Mouse (Mus musculus) small intestine, adult 2 months (tissue): Measurements from ENCODE around the gene Kcnh7. TPM values are rescaled to one million over a fixed set of nuclear protein-coding genes. Genes with fewer than 3 reads are reported as not detected.

Experiments
- H3K27ac ChIP-seq: fragments of 200-500 bp; 2 replicates; pipeline ENCODE4 v1.5.1; 2012; ENCODE audit warnings: low read depth, low read length, control low read depth, inconsistent platforms; ENCODE audit not compliant: insufficient read depth
- H3K27me3 ChIP-seq: fragments of 200-500 bp; 2 replicates; pipeline ENCODE4 v1.6.1; 2012; ENCODE audit warnings: mild to moderate bottlenecking, moderate library complexity, low read length, inconsistent platforms; ENCODE audit not compliant: control insufficient read depth, insufficient read depth
- H3K36me3 ChIP-seq: fragments of 200-500 bp; 2 replicates; pipeline ENCODE4 v1.6.1; 2012; ENCODE audit warnings: mild to moderate bottlenecking, low read length, control low read depth, inconsistent platforms; ENCODE audit not compliant: control insufficient read depth, insufficient read depth
- H3K4me1 ChIP-seq: fragments of 200-500 bp; 2 replicates; pipeline ENCODE4 v1.6.1; 2012; ENCODE audit warnings: low read length, inconsistent platforms, mixed read lengths; ENCODE audit not compliant: control insufficient read depth, insufficient read depth, insufficient read length
- H3K4me3 ChIP-seq: fragments of 200-500 bp; 2 replicates; pipeline ENCODE4 v1.5.1; 2012; ENCODE audit warnings: low read depth, mild to moderate bottlenecking, control low read depth, inconsistent platforms, low read length, moderate library complexity
- CTCF ChIP-seq: fragments of 200-500 bp; IDR thresholded peaks from 2 replicates; pipeline ENCODE4 v1.5.1; 2012; ENCODE audit warnings: low read depth, mild to moderate bottlenecking, control low read depth, inconsistent platforms, low read length, moderate library complexity, mixed read lengths; ENCODE audit not compliant: insufficient replicate concordance, insufficient read length; ENCODE audit errors: extremely low read depth
- POLR2A ChIP-seq: fragments of 200-500 bp; IDR thresholded peaks from 2 replicates; pipeline ENCODE4 v1.6.1; 2012; ENCODE audit warnings: low read depth, mild to moderate bottlenecking, control low read depth, inconsistent platforms, low read length, moderate library complexity
- WGBS: fragments of 180-500 bp; shearing (Covaris S2); methylation state at CpG from one replicate; pipeline ENCODE4 v1.1.7; 2018; 5-methylcytosine and 5-hydroxymethylcytosine counted together
- polyA plus RNA-seq: library from polyadenylated mRNA; depleted of rRNA; stranded (reverse); fragments of >200 nt; gene quantifications from 2 replicates; pipeline ENCODE4 v1.2.3, GENCODE M21; 2012

Gene Kcnh7
- polyA plus RNA-seq, 1 experiment = not detected

DNA sequence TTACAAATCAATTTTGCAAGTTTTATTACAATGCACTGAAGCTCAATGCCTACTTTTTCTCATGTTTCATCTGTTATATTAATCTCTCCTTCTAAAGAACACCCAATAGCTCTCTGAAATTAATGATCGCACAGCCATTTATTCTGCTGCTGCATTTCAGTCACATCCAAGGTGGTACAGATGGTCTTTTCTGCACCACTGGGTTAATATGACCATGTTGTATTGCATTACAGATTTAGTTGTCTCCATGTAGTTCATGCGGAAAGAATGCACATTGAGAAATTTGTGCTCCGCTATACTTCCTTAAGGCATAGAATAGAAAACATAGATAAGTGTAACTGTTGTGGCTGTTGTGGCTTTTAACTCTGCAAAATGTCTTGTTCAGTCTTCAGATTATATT is 328.7 kb downstream of the Kcnh7 start:
- Histone ChIP-seq H3K4me1 (no peaks in the 10 kb centered on the region), H3K27me3 (no peaks in the 10 kb centered on the region), H3K36me3 (no peaks in the 10 kb centered on the region), H3K4me3 (no peak overlapping the region), H3K27ac (no peak overlapping the region)
- 95% methylated on average over 3 of the region's 3 CpGs for WGBS
- TF ChIP-seq POLR2A = no peak
- no peak for TF ChIP-seq CTCF

DNA sequence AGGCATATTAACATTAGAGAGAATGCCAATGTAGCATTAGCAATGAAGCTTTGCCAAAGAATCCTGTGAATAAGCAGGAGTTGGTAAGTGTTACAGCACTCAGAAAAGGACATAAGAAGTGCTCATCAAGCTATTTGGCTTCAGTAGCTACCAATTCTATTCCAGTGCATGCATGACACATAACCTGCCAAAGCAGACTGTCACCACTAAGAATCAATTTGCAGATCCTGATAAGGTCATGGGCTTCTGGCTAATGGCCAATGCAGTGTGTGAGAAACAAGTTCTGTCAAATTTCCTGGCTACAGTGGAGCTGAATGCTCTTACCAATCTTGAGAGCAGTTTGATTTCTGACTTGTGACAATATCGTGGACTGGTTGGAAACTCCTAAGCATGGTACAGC is 341.5 kb downstream of the Kcnh7 start:
- Histone ChIP-seq H3K4me1 (no peaks in the 10 kb centered on the region), H3K27me3 (no peaks in the 10 kb centered on the region), H3K36me3 (no peaks in the 10 kb centered on the region), H3K4me3 (no peak overlapping the region), H3K27ac (no peak overlapping the region)
- TF ChIP-seq POLR2A (no peak), CTCF (no peak)
- 54% methylated on average over 1 of the region's 1 CpGs for WGBS

GRCm38 (mm10) chr2:62834261-62834660 is 349.8 kb downstream of the Kcnh7 start:
- WGBS = 71% methylated on average over 1 of the region's 1 CpGs
- TF ChIP-seq CTCF (no peak), POLR2A (no peak)
- Histone ChIP-seq H3K4me1 (no peaks in the 10 kb centered on the region), H3K27ac (no peak overlapping the region), H3K27me3 (no peaks in the 10 kb centered on the region), H3K4me3 (no peak overlapping the region), H3K36me3 (no peaks in the 10 kb centered on the region)

GRCm38 (mm10) chr2:62819231-62819630 is 364.9 kb downstream of the Kcnh7 start:
- H3K27ac ChIP-seq = no peak overlapping the region
- H3K4me1 ChIP-seq = no peaks in the 10 kb centered on the region
- no peak for TF ChIP-seq POLR2A
- no peaks in the 10 kb centered on the region for H3K27me3 ChIP-seq
- no peak overlapping the region for H3K4me3 ChIP-seq
- no peaks in the 10 kb centered on the region for H3K36me3 ChIP-seq
- 78% methylated on average over 2 of the region's 2 CpGs for WGBS

DNA sequence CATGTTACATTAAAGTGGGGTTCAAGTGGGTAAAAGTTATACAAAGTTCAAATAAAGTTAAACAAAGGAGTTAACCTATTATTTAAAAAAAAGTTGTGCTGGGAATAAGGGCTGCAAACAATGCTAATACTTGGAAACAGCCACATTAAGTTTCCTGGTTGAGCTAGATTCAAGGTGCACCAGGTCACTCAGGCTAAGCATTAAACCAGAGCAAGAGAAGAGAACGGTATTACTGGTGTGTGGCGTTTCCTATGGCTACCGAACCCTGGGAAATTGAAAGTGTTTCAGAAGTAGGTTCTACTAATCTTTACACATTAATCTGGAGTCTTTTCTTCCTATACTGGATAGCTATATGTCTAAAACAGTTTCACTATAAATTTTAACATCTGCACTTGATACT is 368.1 kb downstream of the Kcnh7 start:
- Histone ChIP-seq H3K4me1 (no peaks in the 10 kb centered on the region), H3K36me3 (no peaks in the 10 kb centered on the region), H3K4me3 (no peak overlapping the region), H3K27ac (no peak overlapping the region), H3K27me3 (no peaks in the 10 kb centered on the region)
- 76% methylated on average over 3 of the region's 3 CpGs for WGBS
- TF ChIP-seq CTCF (no peak), POLR2A (no peak)

DNA sequence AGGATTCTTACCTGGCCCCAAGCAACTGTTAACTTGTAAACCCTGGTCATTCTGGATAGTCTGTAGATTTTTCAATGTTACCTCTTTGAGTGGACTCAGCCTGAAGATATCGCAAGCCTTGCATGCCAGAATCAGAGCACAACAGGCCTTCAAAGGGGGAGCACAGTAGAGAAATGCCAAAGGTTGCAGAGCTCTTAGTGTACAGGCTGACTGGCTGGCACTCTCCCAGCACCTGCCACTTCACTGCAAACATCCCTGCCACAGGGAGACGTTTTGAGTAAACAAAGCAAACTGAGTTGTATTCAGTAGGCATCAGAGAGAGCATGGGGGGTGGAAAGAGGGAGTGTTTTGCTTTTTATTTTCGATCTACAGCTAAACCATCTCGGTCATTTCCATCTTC is 375.3 kb downstream of the Kcnh7 start:
- Histone ChIP-seq H3K27ac (no peak overlapping the region), H3K4me3 (no peak overlapping the region), H3K4me1 (no peaks in the 10 kb centered on the region), H3K27me3 (no peaks in the 10 kb centered on the region), H3K36me3 (no peaks in the 10 kb centered on the region)
- WGBS = 19% methylated on average over 4 of the region's 4 CpGs
- TF ChIP-seq CTCF (no peak), POLR2A (no peak)

DNA sequence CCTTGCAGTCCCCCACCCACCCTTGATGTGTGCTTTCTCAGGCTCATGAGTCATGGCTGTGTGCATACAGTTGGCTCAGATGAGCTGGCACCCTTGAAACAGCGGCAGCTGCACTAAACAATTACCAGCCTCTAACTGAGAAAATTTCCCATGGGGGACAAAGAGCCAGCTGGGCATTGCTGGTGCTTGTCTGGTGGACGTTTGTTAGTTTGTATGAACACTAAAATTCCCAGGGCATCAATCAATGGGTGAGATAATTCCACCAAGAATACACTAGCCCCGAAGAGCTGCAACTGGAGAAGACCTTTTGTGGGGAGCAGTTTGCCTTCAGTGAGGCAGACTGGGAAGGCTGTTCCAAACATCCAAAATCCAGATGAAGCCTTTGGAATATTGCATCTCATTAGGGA is 376.6 kb downstream of the Kcnh7 start:
- no peak overlapping the region for H3K27ac ChIP-seq
- no peaks in the 10 kb centered on the region for H3K4me1 ChIP-seq
- 41% methylated on average over 3 of the region's 3 CpGs for WGBS
- no peak for TF ChIP-seq POLR2A
- no peak for TF ChIP-seq CTCF
- no peaks in the 10 kb centered on the region for H3K27me3 ChIP-seq
- H3K36me3 ChIP-seq = no peaks in the 10 kb centered on the region
- no peak overlapping the region for H3K4me3 ChIP-seq

GRCm38 (mm10) chr2:62806931-62807330 is 377.2 kb downstream of the Kcnh7 start:
- 90% methylated on average over 3 of the region's 3 CpGs for WGBS
- Histone ChIP-seq H3K27ac (no peak overlapping the region), H3K27me3 (no peaks in the 10 kb centered on the region), H3K36me3 (no peaks in the 10 kb centered on the region), H3K4me3 (no peak overlapping the region), H3K4me1 (no peaks in the 10 kb centered on the region)
- TF ChIP-seq POLR2A = no peak
- TF ChIP-seq CTCF = no peak
